19 mouse cellular contexts compared by ENCODE assay signal in the genomic region with DNA sequence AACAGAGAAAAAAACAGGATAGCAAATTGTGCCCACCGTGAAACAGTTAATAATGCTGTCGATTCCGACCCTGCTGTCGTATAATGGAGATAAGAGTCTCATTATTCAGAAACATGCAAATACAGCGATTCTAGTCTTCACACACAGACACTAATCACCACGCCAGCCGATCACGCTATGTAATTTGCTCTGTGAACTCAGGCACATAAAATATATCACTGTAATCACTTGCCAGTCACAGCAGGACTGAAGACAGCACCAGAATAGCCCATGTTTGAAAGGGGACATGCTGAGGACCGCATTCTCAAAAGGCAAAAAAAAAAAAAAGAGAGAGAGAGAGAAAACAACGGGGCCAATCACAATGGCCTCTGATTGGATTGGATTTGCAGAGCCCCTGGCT. TPM values are rescaled to one million over a fixed set of nuclear protein-coding genes. Genes with fewer than 3 reads are reported as not detected.
DNase-seq lines count a peak whose midpoint lies in the region; ATAC-seq and TF ChIP-seq lines count a peak whose summit lies in the region.
"Had no signal": no experiment of that assay in that cellular context is flagged by ENCODE, and none has a peak within 500 bp of the region (broad histone marks: within the 10 kb centered on the region; RNA-seq: fewer than 3 reads in every experiment).

No protein-coding gene starts in this region.

- no peak overlapping the region for H3K4me3 ChIP-seq in kidney, embryonic 15.5 days (replicated peaks)
- no peak overlapping the region for H3K4me3 ChIP-seq in kidney, adult 2 months (ENCODE audit: insufficient read depth, low read depth, low read length)
- no peak overlapping the region for H3K4me3 ChIP-seq in hindbrain, embryonic 10.5 days
- no peak overlapping the region for H3K4me3 ChIP-seq in midbrain, embryonic 13.5 days (replicated peaks)
- no peak overlapping the region for H3K4me3 ChIP-seq in gastrocnemius, adult 2 months
- H3K4me3 ChIP-seq: embryonic facial prominence, embryonic 15.5 days; left cerebral cortex, adult 2 months; lung, embryonic 15.5 days; megakaryocyte, embryonic 14.5 days had no signal

- TF ChIP-seq CTCF in kidney, adult 2 months (conservative IDR thresholded peaks at IDR 0.05; ENCODE audit: insufficient read depth, insufficient read length, low read depth, low read length), result no peak
- no peak for TF ChIP-seq CTCF in gastrocnemius, adult 2 months (IDR thresholded peaks at IDR 0.05)

- peaks cover 24% of the 10 kb centered on the region for H3K4me1 ChIP-seq in kidney, embryonic 15.5 days
- H3K4me1 ChIP-seq in kidney, adult 2 months (ENCODE audit: control insufficient read depth, insufficient read depth, low read length), result peaks cover 16% of the 10 kb centered on the region; the same call in 1 of the 2 replicates
- peaks cover 31% of the 10 kb centered on the region for H3K4me1 ChIP-seq in hindbrain, embryonic 10.5 days (replicated peaks)
- peaks cover 29% of the 10 kb centered on the region for H3K4me1 ChIP-seq in midbrain, embryonic 13.5 days (replicated peaks)
- H3K4me1 ChIP-seq: embryonic facial prominence, embryonic 15.5 days; megakaryocyte, embryonic 14.5 days had no signal

- H3K9ac ChIP-seq in kidney, embryonic 15.5 days, result no peak overlapping the region
- no peak overlapping the region for H3K9ac ChIP-seq in midbrain, embryonic 13.5 days (replicated peaks)
- H3K9ac ChIP-seq: embryonic facial prominence, embryonic 15.5 days; lung, embryonic 15.5 days had no signal

- intact Hi-C loops in gastrocnemius, adult 2 months (cut with DNase I), result no loop called here

- peak overlapping the region; percentile 23; the same call in 1 of the 2 replicates for H3K4me2 ChIP-seq in kidney, embryonic 15.5 days
- H3K4me2 ChIP-seq in midbrain, embryonic 13.5 days (replicated peaks), result peak overlapping the region; percentile 40
- H3K4me2 ChIP-seq: embryonic facial prominence, embryonic 15.5 days; lung, embryonic 15.5 days had no signal

- no peaks in the 10 kb centered on the region for H3K9me3 ChIP-seq in kidney, embryonic 15.5 days (replicated peaks)
- H3K9me3 ChIP-seq in hindbrain, embryonic 10.5 days, result no peaks in the 10 kb centered on the region
- no peaks in the 10 kb centered on the region for H3K9me3 ChIP-seq in midbrain, embryonic 13.5 days
- H3K9me3 ChIP-seq: embryonic facial prominence, embryonic 15.5 days; lung, embryonic 15.5 days; megakaryocyte, embryonic 14.5 days had no signal

- TF ChIP-seq POLR2A in kidney, adult 2 months (IDR thresholded peaks at IDR 0.05; ENCODE audit: low read depth, low read length), result no peak

- H3K27ac ChIP-seq in kidney, embryonic 15.5 days, result no peak overlapping the region
- no peak overlapping the region for H3K27ac ChIP-seq in kidney, adult 2 months (ENCODE audit: insufficient read depth, low read depth, low read length)
- H3K27ac ChIP-seq in hindbrain, embryonic 10.5 days, result peak overlapping the region; percentile 35
- H3K27ac ChIP-seq in midbrain, embryonic 13.5 days, result peak overlapping the region; percentile 75
- no peak overlapping the region for H3K27ac ChIP-seq in gastrocnemius, adult 2 months
- H3K27ac ChIP-seq: embryonic facial prominence, embryonic 15.5 days; left cerebral cortex, adult 2 months; lung, embryonic 15.5 days; stomach, postnatal 0 days had no signal

- H3K36me3 ChIP-seq in kidney, embryonic 15.5 days, result no peaks in the 10 kb centered on the region
- no peaks in the 10 kb centered on the region for H3K36me3 ChIP-seq in kidney, adult 2 months (ENCODE audit: control insufficient read depth, insufficient read depth, low read length)
- no peaks in the 10 kb centered on the region for H3K36me3 ChIP-seq in hindbrain, embryonic 10.5 days
- H3K36me3 ChIP-seq in midbrain, embryonic 13.5 days, result no peaks in the 10 kb centered on the region
- H3K36me3 ChIP-seq: embryonic facial prominence, embryonic 15.5 days; lung, embryonic 15.5 days had no signal

- WGBS in kidney, embryonic 15.5 days, result 23% methylated on average over 10 of the region's 10 CpGs
- 33% methylated on average over 10 of the region's 10 CpGs for WGBS in kidney, adult 2 months
- 48% methylated on average over 10 of the region's 10 CpGs for WGBS in hindbrain, embryonic 10.5 days
- 7% methylated on average over 10 of the region's 10 CpGs for WGBS in midbrain, embryonic 13.5 days

- ATAC-seq in kidney, embryonic 15.5 days (replicated peaks; ENCODE audit: low FRiP score), result no peak
- ATAC-seq in midbrain, embryonic 13.5 days, result peak; percentile 87

- no peaks in the 10 kb centered on the region for H3K27me3 ChIP-seq in kidney, embryonic 15.5 days
- no peaks in the 10 kb centered on the region for H3K27me3 ChIP-seq in kidney, adult 2 months (replicated peaks; ENCODE audit: control insufficient read depth, insufficient read depth, low read length)
- H3K27me3 ChIP-seq in hindbrain, embryonic 10.5 days (ENCODE audit: insufficient read depth, poor library complexity, severe bottlenecking), result no peaks in the 10 kb centered on the region
- no peaks in the 10 kb centered on the region for H3K27me3 ChIP-seq in midbrain, embryonic 13.5 days
- H3K27me3 ChIP-seq: embryonic facial prominence, embryonic 15.5 days; lung, embryonic 15.5 days had no signal

- DNase-seq in kidney, adult 2 months, result no peak
- DNase-seq in hindbrain, embryonic 10.5 days (ENCODE audit: low spot score), result no peak
- peak; percentile 17 for DNase-seq in retina, postnatal 7 days (ENCODE audit: low read depth, low spot score)
- no peak for DNase-seq in kidney, postnatal 25 days
- no peak for DNase-seq in right cerebral cortex, postnatal 10 days (ENCODE audit: low spot score in 2 of 2)
- no peak for DNase-seq in gastrocnemius, adult 2 months
- DNase-seq: cerebellum, adult 9-11 months; heart, adult 11 months; heart, postnatal 14 days; kidney, postnatal 10 days; thymus, postnatal 36 days had no signal

RNA-seq across cellular contexts. Expression of a gene that starts 53.6 kb away (rescaled TPM):
- 0.47 TPM in 1 of 2 replicates, not detected in the other for polyA plus RNA-seq in kidney, embryonic 15.5 days (2015; fragmentation: Nextera tagmentation; extraction: Ambion mirVana)
- not detected in 2 replicates for polyA plus RNA-seq in kidney, adult 2 months (2012; rRNA removed)
- not detected in 2 replicates for polyA plus RNA-seq in hindbrain, embryonic 10.5 days (2016; fragmentation: Nextera tagmentation; extraction: Ambion mirVana)
- polyA plus RNA-seq in midbrain, embryonic 13.5 days (2015; fragmentation: Nextera tagmentation; extraction: Ambion mirVana), result not detected in 2 replicates
- not detected for total RNA-seq in gastrocnemius, adult 2 months (2021)
- total RNA-seq: heart, postnatal 14 days; left cerebral cortex, adult 2 months had no signal
- polyA plus RNA-seq: embryonic facial prominence, embryonic 15.5 days; limb, embryonic 14.5 days; stomach, postnatal 0 days had no signal

RNA-seq across cellular contexts. Expression of a gene that starts 55.7 kb away (rescaled TPM):
- polyA plus RNA-seq in kidney, embryonic 15.5 days (2015; fragmentation: Nextera tagmentation; extraction: Ambion mirVana), result 113 and 125 TPM in 2 replicates
- 88.6 and 92.7 TPM in 2 replicates for polyA plus RNA-seq in kidney, adult 2 months (2012; rRNA removed)
- polyA plus RNA-seq in hindbrain, embryonic 10.5 days (2016; fragmentation: Nextera tagmentation; extraction: Ambion mirVana), result 76.4 and 86.5 TPM in 2 replicates
- polyA plus RNA-seq in midbrain, embryonic 13.5 days (2015; fragmentation: Nextera tagmentation; extraction: Ambion mirVana), result 65.5 and 72.5 TPM in 2 replicates
- total RNA-seq in gastrocnemius, adult 2 months (2021), result 100 to 1,000 TPM; 182 to 332 TPM

Comparison
In these comparisons a context has a peak if more than half of its experiments do, and no peak if none do; other contexts are left out.
1. H3K27ac ChIP-seq: peak in hindbrain, embryonic 10.5 days (single experiment) and midbrain, embryonic 13.5 days (single experiment); none in kidney, embryonic 15.5 days (single experiment), kidney, adult 2 months (single experiment) and gastrocnemius, adult 2 months (single experiment).